Mouse (Mus musculus) T-helper 2 cell (primary cell): ENCODE results near the gene Thumpd2.

Source experiments
- in situ Hi-C: fragments of 300-600 bp; cut with MboI, MseI; formaldehyde crosslinking; loops from one replicate; pipeline ENCODE4 v1.15.1; 2025; ENCODE audit warnings: high pct_unique_total_duplicates

The Thumpd2 gene

DNA sequence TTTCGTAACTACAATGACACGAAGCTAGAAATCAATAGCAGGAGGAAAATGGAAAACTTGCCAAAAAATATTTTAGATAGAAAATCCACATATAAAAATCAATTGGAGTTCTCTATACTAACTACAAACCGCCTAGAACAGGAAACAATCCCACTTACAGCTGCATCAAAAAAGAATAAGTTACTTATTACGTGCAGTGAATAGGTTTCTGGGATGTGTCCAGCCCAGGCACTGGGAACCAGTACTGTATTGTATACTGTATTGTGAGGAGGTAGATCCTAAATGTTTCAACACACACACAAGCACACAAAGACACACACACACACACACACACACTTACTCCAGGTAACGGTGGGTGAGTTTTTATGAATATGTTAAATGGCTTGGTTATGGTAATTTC, 87.6 kb downstream of the Thumpd2 start:
- in situ Hi-C loops = no loop called here
